Mouse (Mus musculus): ENCODE measurements at regions not wholly inside any gene's neighbourhood (a gene's known extent, or its start where the extent isn't known, plus 50 kb on each side); places are given as distances from the start of the nearest gene placed in this dataset.

DNA sequence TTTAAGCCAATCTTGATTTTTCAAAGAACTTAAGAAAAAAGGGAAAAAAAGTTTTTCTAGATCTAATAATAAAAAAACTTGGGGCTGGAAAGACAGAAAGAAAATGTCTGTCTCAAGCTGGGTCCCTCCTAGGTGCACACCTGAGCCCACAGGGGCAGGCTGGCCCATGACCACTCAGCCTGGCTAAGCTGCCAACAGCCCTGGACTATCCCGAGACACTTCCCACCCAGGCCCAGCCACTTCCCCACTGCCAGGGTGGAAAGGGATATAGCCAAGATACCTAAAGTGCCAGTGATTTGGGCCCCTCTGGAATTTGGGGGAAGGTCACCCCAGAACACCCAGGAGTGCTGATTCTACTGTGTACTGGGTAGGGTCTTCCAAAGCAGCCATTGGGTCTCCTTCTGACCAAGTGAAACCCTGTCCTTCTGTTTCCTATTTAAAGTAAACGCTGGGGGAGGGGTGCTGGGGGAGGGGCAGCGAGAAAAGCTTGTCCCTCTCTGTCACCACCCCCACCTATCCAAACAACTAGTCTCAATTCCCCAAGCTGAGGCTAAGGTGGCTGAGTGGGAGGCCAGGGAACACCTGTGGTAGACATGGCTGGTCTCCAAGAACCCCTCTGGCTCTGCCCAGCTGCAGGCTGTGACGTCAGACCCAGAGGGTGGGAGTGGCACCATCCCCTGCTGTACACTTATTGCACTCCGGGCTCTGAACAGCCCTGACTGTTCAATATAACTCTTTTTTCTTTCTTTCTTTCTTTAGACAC lies 62.6 kb downstream of the Mcfd2 start:
- Histone ChIP-seq H3K27me3 (ENCODE audit: low read depth, poor library complexity, severe bottlenecking) (no peaks in the 10 kb centered on the region), H3K4me3 (no peak overlapping the region), H3K4me1 (peaks cover 35% of the 10 kb centered on the region), H3K27ac (peak overlapping the region; percentile 71), H3K9me3 (replicated peaks) (no peaks in the 10 kb centered on the region), H3K36me3 (no peaks in the 10 kb centered on the region)
- WGBS: 38% methylated on average over 5 of the region's 5 CpGs
- DNase-seq (ENCODE audit: low spot score): peak; percentile 50

DNA sequence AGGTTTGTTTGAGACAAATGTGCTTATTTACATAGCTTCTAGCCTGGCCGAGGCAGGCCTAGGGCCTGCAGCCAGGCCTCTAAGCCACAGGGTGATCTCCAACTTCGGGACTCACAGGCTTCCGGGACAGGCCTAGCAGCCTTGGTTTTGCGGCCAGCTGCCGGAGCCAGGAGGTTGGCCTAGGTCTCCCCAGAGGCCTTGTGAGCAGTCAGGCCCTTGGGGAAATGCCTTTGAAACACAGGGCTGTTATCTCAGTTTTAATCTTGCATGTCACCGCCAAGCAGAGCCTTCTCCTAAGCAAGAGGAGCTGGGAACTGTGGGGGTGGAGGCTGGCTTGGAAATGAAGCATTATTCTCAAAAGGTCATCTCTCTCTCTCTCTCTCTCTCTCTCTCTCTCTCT lies 63.2 kb downstream of the Mcfd2 start:
- H3K9me3 ChIP-seq (replicated peaks): no peaks in the 10 kb centered on the region
- no peaks in the 10 kb centered on the region for H3K36me3 ChIP-seq
- no peak overlapping the region for H3K4me3 ChIP-seq
- H3K27me3 ChIP-seq (ENCODE audit: low read depth, poor library complexity, severe bottlenecking): no peaks in the 10 kb centered on the region
- H3K27ac ChIP-seq: peak overlapping the region; percentile 77
- 31% methylated on average over 6 of the region's 6 CpGs for WGBS
- DNase-seq (ENCODE audit: low spot score): peak; percentile 41
- peaks cover 35% of the 10 kb centered on the region for H3K4me1 ChIP-seq

DNA sequence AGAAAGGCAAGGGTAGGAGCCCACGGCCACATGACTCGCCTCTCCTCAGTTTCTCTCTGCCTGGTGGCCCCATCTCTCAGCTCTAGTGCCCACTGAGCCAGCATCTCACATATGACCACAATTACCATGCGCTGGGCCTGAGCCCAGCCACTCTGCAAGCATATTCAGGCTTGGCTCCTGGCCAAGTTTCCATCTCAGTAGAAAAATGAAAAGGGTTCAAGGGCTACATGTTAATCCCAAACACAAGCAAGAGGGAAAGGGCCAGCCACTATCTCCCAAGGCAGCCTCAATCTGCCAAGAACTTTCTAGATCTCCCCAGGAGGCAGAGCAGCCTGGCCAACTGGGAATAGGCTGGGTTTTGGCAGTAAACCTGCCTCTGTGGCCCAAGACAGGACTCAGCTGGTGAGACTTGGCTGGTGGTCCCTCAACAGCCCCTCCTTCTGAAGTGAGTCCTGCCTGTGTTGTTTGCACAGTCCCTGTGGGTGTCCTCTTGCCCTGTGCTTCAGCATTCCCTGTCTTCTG lies 65.0 kb downstream of the Mcfd2 start:
- H3K36me3 ChIP-seq: no peaks in the 10 kb centered on the region
- no peaks in the 10 kb centered on the region for H3K27me3 ChIP-seq (ENCODE audit: low read depth, poor library complexity, severe bottlenecking)
- WGBS: 92% methylated on average over 3 of the region's 3 CpGs
- no peak overlapping the region for H3K4me3 ChIP-seq
- DNase-seq (ENCODE audit: low spot score): no peak
- peaks cover 35% of the 10 kb centered on the region for H3K4me1 ChIP-seq
- H3K27ac ChIP-seq: peak overlapping the region; percentile 58
- H3K9me3 ChIP-seq (replicated peaks): no peaks in the 10 kb centered on the region

DNA sequence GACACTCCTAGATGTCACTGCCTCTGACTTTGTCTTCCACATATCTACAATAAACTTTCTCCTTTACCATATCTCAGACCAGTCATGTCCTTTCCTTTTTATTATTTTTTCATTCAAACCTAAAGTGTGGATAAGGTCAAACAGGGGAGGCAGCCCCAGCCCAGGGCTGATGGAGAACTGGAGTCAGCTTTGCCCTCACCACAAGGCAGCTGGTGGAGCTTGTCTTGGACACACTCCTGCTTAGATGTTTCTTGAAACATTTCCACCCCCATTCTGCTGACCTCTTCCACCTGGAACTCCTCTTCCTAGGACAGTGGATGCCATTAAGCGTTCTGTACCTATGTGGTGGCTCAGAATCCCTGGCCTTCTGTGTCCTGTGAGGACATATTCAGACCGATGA lies 65.6 kb downstream of the Mcfd2 start:
- 85% methylated on average over 2 of the region's 2 CpGs for WGBS
- DNase-seq (ENCODE audit: low spot score): no peak
- H3K36me3 ChIP-seq: no peaks in the 10 kb centered on the region
- H3K9me3 ChIP-seq (replicated peaks): no peaks in the 10 kb centered on the region
- H3K27me3 ChIP-seq (ENCODE audit: low read depth, poor library complexity, severe bottlenecking): no peaks in the 10 kb centered on the region
- peaks cover 35% of the 10 kb centered on the region for H3K4me1 ChIP-seq
- no peak overlapping the region for H3K27ac ChIP-seq
- H3K4me3 ChIP-seq: no peak overlapping the region

DNA sequence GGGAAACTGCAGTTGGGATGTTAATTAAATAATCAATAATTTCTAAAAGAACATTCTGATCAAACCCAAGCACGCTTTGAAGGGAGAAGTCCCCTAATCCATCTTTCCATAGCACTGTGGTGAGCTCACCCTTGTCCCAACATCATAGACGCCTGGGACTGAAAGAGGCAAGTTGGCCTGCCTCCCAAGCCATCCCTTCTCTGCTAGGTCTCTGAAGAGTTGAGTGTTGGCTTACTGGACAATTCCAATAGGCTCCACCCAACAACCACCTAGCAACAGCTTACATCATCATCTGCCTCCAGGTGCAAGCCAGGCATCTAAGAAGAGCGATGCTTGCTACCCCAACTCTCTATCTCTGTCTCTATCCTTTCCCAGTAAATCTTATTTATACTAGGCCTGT lies 66.6 kb downstream of the Mcfd2 start:
- no peak overlapping the region for H3K27ac ChIP-seq
- peaks cover 38% of the 10 kb centered on the region for H3K4me1 ChIP-seq
- H3K36me3 ChIP-seq: no peaks in the 10 kb centered on the region
- H3K27me3 ChIP-seq (ENCODE audit: low read depth, poor library complexity, severe bottlenecking): no peaks in the 10 kb centered on the region
- no peak for DNase-seq (ENCODE audit: low spot score)
- H3K4me3 ChIP-seq: no peak overlapping the region
- H3K9me3 ChIP-seq (replicated peaks): no peaks in the 10 kb centered on the region
- 88% methylated on average over 3 of the region's 3 CpGs for WGBS

DNA sequence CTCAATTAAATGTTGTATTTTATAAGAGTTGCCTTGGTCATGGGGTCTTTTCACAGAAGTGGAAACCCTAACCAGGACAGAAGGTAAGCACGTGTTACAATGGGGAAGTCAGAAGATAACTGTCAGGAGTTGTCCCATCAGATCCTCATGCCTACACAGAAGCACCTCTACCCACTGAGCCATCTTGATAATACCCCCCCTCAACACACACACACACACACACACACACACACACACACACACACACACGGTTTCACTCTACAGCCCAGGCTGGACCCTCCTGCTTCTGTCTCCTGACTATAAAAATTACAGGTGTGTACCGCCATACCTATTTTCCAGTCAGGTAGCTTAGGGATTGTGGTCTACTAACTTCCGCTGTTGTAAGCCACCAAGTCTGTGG lies 68.3 kb downstream of the Mcfd2 start:
- Histone ChIP-seq H3K9me3 (replicated peaks) (no peaks in the 10 kb centered on the region), H3K4me1 (peaks cover 35% of the 10 kb centered on the region), H3K36me3 (no peaks in the 10 kb centered on the region), H3K4me3 (no peak overlapping the region), H3K27ac (no peak overlapping the region), H3K27me3 (ENCODE audit: low read depth, poor library complexity, severe bottlenecking) (no peaks in the 10 kb centered on the region)
- DNase-seq (ENCODE audit: low spot score): no peak
- WGBS: 92% methylated on average over 4 of the region's 4 CpGs

DNA sequence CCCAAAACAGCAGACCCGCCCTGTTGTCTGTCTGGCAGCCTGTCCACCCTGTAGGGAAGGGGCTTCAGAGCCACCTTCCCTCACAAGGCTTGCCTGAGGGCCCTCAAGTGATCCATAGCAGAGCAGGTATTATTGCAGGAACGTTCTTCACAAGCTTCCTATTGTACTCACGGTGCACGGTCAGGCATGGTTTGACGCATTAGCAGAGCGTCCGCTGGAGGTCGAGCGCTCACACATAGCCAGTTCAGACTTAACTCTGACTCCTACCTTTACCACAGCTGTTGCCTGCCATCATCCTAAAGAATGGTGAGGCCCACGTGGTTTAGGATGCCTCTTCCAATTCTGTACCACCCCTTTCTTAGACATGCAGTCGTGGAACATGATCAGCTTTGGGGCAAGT lies 71.1 kb downstream of the Mcfd2 start:
- H3K36me3 ChIP-seq: no peaks in the 10 kb centered on the region
- H3K9me3 ChIP-seq (replicated peaks): no peaks in the 10 kb centered on the region
- H3K27me3 ChIP-seq (ENCODE audit: low read depth, poor library complexity, severe bottlenecking): no peaks in the 10 kb centered on the region
- H3K4me1 ChIP-seq: peaks cover 19% of the 10 kb centered on the region
- WGBS: 76% methylated on average over 11 of the region's 11 CpGs
- H3K4me3 ChIP-seq: no peak overlapping the region
- no peak overlapping the region; the same call in 1 of the 2 replicates for H3K27ac ChIP-seq
- no peak for DNase-seq (ENCODE audit: low spot score)

DNA sequence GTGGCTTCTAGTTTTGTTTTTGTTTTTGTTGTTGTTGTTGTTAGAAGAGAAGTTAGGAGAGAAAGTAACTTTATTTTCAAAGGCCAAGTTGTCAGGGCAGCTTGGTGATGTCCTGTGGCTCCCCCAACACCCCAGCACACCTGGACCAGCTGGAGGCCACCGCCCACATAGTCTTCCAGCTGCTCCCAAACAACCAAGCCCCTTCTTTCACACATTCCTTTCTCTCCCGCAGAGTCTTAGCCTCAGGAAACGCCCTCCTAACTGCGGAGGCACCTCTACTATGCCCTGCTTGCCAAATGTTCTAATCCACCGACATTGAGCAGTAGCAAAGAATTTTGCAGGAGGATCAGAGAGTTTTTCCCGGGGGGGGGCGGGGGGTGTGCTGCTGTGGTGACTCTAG lies 72.3 kb downstream of the Mcfd2 start:
- H3K36me3 ChIP-seq: no peaks in the 10 kb centered on the region
- H3K4me1 ChIP-seq: peaks cover 19% of the 10 kb centered on the region
- no peaks in the 10 kb centered on the region for H3K27me3 ChIP-seq (ENCODE audit: low read depth, poor library complexity, severe bottlenecking)
- no peak for DNase-seq (ENCODE audit: low spot score)
- peak overlapping the region; percentile 70; the same call in 1 of the 2 replicates for H3K27ac ChIP-seq
- 10% methylated on average over 7 of the region's 7 CpGs for WGBS
- H3K9me3 ChIP-seq (replicated peaks): no peaks in the 10 kb centered on the region
- no peak overlapping the region for H3K4me3 ChIP-seq

DNA sequence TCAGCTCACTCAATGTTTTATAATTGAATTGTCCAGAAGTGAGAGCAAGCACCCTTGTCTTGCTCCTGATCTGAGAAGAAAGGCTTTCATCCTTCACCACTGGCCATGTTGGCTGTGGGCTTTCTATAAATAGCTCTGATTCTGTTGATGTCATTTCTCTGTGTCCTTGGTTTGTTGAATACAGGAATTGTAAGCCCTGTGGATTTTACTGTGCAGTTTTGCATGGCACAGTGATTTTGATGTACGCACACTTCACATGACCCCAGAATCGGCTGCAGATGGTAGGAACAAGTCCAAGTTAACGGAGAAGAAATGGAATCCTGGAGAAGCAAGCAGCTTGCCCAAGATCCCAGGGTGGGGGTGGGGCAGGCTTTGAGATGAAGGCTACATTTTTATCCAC lies 76.1 kb downstream of the Mcfd2 start:
- peaks cover 40% of the 10 kb centered on the region for H3K4me1 ChIP-seq
- no peak overlapping the region for H3K27ac ChIP-seq
- no peaks in the 10 kb centered on the region for H3K9me3 ChIP-seq (replicated peaks)
- no peak overlapping the region for H3K4me3 ChIP-seq
- H3K36me3 ChIP-seq: no peaks in the 10 kb centered on the region
- 83% methylated on average over 3 of the region's 3 CpGs for WGBS
- peaks cover 14% of the 10 kb centered on the region; the same call in 1 of the 2 replicates for H3K27me3 ChIP-seq (ENCODE audit: low read depth, poor library complexity, severe bottlenecking)
- no peak for DNase-seq (ENCODE audit: low spot score)

All from limb, embryonic 10.5 days (tissue).